Mouse (Mus musculus) brain, embryonic 14.5 days (tissue): ENCODE results near the gene Cadps.

ENCODE experiments used
- CTCF ChIP-seq: fragments of 200-500 bp; IDR thresholded peaks from 2 replicates; pipeline ENCODE4 v1.5.1; 2012; ENCODE audit warnings: inconsistent platforms, mild to moderate bottlenecking, moderate library complexity, borderline replicate concordance; ENCODE audit not compliant: insufficient read depth, insufficient read length; ENCODE audit errors: extremely low read depth
- POLR2A ChIP-seq: fragments of 200-500 bp; IDR thresholded peaks from 2 replicates; pipeline ENCODE4 v1.6.1; 2012; ENCODE audit warnings: mild to moderate bottlenecking, inconsistent platforms, borderline replicate concordance; ENCODE audit not compliant: poor library complexity, insufficient read depth, insufficient read length, severe bottlenecking; ENCODE audit errors: extremely low read depth

GRCm38 (mm10) chr14:12822491-12823219 lies at the start of gene Cadps:
- TF ChIP-seq POLR2A (peak; percentile 70; the same call in 1 of the 2 replicates), CTCF (no peak)
